Mouse (Mus musculus): ENCODE measurements at regions not wholly inside any gene's neighbourhood (a gene's known extent, or its start where the extent isn't known, plus 50 kb on each side); places are given as distances from the start of the nearest gene placed in this dataset.
"Not testable (repeated sequence)": the region's sequence is repeated elsewhere in the genome, so short reads cannot be mapped to it uniquely, and the experiment has no call there.

GRCm38 (mm10) chr16:50774699-50775098 is 183.7 kb upstream of the Ccdc54 start:
- TF ChIP-seq CTCF, POLR2A (IDR thresholded peaks at IDR 0.05; ENCODE audit: insufficient read depth, low read depth, low read length): not testable (repeated sequence)

Measured in olfactory bulb, adult 2 months (tissue).